Mouse (Mus musculus) Patski (cell line): ENCODE data around the gene Camk2n2. TPM values are rescaled to one million over a fixed set of nuclear protein-coding genes. Genes with fewer than 3 reads are reported as not detected.
"Not testable (repeated sequence)": the region's sequence is repeated elsewhere in the genome, so short reads cannot be mapped to it uniquely, and the experiment has no call there.

ENCODE experiments used
- ATAC-seq: fragments of 100-300 bp; one replicate; pipeline ENCODE4 v1.8.0; 2021
- CTCF ChIA-PET: fragments of 350-600 bp; sonication (Branson Sonifier 250); formaldehyde crosslinking; loops from one replicate; lab custom pipeline; 2022; ENCODE audit warnings: inconsistent platforms; lab: Charles Lee
- POLR2A ChIA-PET: fragments of 350-600 bp; sonication (Branson Sonifier 250); formaldehyde crosslinking; loops from one replicate; lab custom pipeline; 2022; ENCODE audit warnings: antibody characterized with exemption, inconsistent platforms; lab: Charles Lee
- DNase-seq: peaks from one replicate; pipeline ENCODE4 v3.0.0-alpha.2; 2011; ENCODE audit warnings: low read depth, low spot score
- H3K27me3 ChIP-seq: fragments of 371-371 bp; one replicate; pipeline ENCODE4 v1.5.1; 2021
- CTCF ChIP-seq: fragments of 100-300 bp; IDR thresholded peaks from one replicate; pipeline ENCODE4 v1.5.1; 2021
- in situ Hi-C: fragments of 300-500 bp; cut with MboI; formaldehyde crosslinking; loops from 3 replicates; pipeline ENCODE4 v1.11.1; 2018; ENCODE audit warnings: low pct_unique_long_range_greater_than_20kb, mixed read lengths
- polyA plus RNA-seq: library from polyadenylated mRNA; unstranded; gene quantifications from one replicate; pipeline ENCODE4 v1.2.3, GENCODE M21; 2021

Camk2n2 gene
- 11.5 TPM for polyA plus RNA-seq

DNA sequence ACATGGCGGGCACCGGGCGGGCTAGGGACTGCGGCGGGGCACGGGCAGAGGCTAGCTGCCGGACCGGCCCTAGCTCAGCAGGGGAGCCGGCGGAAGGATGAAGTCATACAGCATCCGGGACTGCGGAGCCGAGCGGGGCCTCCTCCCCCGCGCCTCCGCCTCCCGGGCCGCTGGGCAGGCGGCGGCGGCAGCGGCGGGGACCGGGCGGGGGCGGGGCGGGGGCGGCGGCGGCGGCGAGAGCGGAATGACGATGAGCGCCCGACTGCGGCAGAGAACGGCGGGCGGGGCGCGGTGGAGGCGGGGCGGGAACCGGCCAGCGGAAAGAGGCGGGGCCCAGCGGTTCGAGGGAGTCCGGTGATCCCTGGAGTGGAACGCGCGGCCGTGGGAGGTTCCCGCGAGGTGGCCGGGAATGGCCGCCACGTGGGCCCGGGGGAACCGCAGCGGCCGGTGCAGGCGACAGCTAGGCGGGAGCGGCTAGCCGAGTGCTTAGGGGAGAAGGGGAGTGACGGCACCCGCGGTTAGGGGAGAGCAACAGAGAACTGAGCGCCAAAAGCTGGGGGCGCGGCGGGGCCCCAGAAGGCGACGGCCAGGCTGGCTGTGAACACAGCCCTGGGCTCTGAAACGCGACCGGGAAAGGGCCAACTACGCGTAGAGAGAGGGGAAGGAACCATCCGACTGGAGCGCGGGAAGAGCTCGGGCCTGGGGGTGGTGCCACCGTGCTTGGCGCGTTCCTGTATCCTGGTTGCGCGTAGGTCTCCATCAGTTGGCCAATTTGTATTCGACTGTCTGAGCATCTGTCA is at the start of gene Camk2n2:
Gene Camk2n2 (minus strand): TSS at position 97 of the 800 bp plus-strand sequence.
- ATAC-seq, result peak; percentile 73
- CTCF ChIA-PET, result interaction anchor here (1.7 kb wide), 1 partner anchor 10 kb away, joined by 5 read pairs; the partner anchor contains the start of genes Alg3, Eef1akmt4 and Gm49333
- POLR2A ChIA-PET, result interaction anchor here (0.7 to 1.3 kb wide), 3 partner anchors 8 to 123 kb away, joined by 3 to 5 read pairs (median 5); partner anchors contain the start of genes Abcf3 and Eif2b5
- DNase-seq, result no peak
- no peaks in the 10 kb centered on the region for H3K27me3 ChIP-seq
- TF ChIP-seq CTCF, result no peak
- in situ Hi-C loops, result no loop called here

DNA sequence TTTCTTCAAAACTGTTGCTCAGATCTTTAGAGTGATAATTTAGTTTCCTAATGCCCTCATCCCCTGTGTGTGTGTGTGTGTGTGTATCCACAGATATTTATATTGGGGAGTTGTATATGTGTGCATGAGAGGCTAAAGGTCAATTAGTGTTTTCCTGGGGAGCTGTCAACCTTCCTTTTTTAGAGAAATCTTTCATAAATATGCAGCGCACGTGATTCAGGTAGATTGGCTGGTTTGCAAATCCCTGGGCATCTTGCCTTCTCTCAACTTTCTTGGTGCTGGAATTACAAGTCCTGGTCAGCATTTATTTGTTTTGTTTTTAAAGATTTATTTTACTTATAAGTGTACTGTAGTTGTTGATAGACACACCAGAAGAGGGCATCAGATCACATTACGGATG is 49.2 kb upstream of the Camk2n2 start:
- ChIA-PET CTCF (no interaction called here), POLR2A (no interaction called here)
- DNase-seq (no peak), ATAC-seq (no peak)
- no peaks in the 10 kb centered on the region for H3K27me3 ChIP-seq
- in situ Hi-C loops, result no loop called here
- TF ChIP-seq CTCF, result no peak

DNA sequence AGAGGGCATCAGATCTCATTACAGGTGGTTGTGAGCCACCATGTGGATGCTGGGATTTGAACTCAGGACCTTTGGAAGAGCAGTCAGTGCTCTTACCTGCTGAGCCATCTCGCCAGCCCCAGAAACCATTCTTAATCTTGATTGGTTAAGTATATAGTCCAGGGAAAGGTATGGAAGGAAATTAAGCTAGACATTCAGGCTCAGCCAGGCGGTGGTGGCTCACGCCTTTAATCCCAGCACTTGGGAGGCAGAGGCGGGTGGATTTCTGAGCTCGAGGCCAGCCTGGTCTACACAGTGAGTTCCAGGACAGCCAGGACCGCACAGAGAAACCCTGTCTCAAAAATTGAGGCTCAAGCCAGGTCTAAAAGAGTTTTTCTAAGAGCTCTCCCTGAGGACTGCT is 46.9 kb upstream of the Camk2n2 start, which contains the start of gene Eif4g1:
Gene Eif4g1 (plus strand): TSS at position 301 of the 400 bp plus-strand sequence.
- DNase-seq, H3K27me3 ChIP-seq, in situ Hi-C loops, CTCF ChIA-PET, ATAC-seq: not testable (repeated sequence)
- POLR2A ChIA-PET, result interaction anchor here (1.3 kb wide), 1 partner anchor 47 kb away, joined by 3 read pairs; no protein-coding TSS in a partner anchor

DNA sequence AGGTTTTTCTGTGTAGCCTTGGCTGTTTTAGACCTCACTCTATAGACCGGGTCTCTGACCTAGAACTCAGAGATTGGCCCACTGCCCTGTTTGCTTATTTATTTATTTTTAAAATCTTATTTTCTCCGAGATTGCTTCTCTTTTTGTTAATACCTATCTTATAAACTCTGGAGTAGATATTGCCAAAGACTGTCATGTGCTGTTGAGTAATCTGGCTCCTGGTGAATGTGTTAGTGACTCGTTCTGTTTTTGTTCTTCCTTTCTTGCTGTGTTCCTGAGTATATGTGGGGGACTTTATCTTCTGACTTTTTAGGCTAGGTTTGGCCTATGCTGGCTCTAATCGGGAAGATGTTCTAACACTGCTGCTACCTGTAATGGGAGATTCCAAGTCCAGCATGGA is 36.6 kb upstream of the Camk2n2 start:
- no peak for TF ChIP-seq CTCF
- ChIA-PET POLR2A (no interaction called here), CTCF (no interaction called here)
- DNase-seq, result no peak
- no peaks in the 10 kb centered on the region for H3K27me3 ChIP-seq
- in situ Hi-C loops, result no loop called here
- ATAC-seq, result no peak

DNA sequence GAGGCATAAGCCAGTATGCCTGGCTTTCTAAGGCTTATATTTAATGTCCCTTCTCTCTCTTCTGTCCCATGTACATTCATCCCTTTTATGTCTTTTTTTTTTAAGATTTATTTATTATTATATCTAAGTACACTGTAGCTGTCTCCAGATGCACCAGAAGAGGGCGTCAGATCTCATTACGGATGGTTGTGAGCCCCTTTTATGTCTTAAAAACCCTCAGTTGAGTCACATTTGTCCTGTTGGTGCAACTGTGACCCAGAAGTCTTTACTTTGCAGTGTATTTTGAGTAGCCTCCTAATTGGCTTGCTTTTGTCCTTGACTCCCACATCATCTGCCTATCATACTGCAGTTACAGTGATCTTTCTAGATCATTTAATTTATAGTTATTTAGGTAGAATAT is 32.2 kb upstream of the Camk2n2 start:
- no peak for DNase-seq
- CTCF ChIA-PET, result no interaction called here
- TF ChIP-seq CTCF, result no peak
- POLR2A ChIA-PET, result no interaction called here
- no peaks in the 10 kb centered on the region for H3K27me3 ChIP-seq
- in situ Hi-C loops, result no loop called here
- ATAC-seq, result no peak

DNA sequence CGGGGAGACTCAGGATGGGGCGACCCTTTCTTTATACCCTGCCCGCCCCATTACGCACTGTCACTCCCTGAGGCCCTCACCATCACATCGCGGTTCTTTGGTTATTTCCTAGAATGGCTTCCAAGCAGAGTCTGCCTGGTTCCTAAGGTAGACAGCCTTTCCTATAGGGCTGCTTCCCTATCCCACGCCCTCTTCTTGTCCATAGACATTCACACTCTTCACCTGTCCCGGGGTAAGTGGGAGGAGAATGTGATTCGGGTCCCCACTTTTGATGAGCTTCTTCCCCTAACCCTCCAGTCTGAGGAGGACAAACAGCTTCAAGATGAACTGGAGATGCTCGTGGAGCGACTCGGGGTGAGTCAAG is 30.8 kb upstream of the Camk2n2 start:
- CTCF ChIA-PET, result no interaction called here
- DNase-seq (no peak), ATAC-seq (no peak)
- H3K27me3 ChIP-seq, result peaks cover 5% of the 10 kb centered on the region
- in situ Hi-C loops, result no loop called here
- no peak for TF ChIP-seq CTCF
- POLR2A ChIA-PET, result interaction anchor here (1.3 kb wide), 1 partner anchor 20 kb away, joined by 4 read pairs; no protein-coding TSS in a partner anchor

DNA sequence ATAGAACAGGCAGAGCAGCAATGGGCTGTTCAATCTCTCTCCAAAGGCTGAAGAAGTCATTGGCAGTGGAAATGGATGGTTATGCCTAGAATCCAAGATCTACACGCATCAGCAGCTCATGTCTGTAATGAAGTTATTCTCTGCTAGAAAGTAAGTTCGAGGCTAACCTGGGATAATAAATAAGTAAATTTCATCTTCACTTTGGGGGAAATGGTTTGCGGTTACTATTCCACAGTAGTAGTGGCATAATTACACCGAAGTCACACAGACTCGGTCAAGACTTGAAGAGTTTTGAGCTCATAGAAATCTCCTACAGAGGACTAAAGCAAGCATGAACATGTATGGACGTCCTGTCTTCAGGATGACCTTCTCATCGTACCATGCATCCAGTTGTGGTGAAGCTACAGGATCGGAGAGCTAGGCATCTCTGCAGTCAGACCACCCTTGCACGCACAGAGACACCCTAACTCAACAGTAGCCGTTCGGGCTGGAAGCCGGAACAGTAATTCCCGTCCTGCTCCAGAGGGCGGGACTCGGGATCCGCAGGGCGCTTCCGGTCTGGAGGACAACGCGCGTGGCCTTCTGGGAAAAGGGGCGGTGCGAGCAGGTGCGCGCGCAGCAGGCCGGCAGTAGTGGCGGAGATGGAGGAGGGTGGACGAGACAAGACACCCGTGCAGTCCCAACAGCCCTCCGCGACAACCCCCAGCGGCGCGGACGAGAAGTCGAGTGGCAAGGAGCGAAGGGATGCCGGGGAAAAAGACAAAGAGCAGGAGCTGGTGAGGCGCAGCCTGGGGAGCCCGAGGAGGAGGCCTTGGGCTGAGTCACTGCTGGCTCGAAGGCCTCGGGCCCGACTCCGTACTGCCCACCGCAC is 30.2 kb upstream of the Camk2n2 start, which contains the start of gene Psmd2:
Gene Psmd2 (plus strand): TSS at position 577 of the 871 bp plus-strand sequence.
- CTCF ChIA-PET, result no interaction called here
- POLR2A ChIA-PET, result interaction anchor here (1.1 to 1.3 kb wide), 2 partner anchors 21 to 40 kb away, joined by 3 to 4 read pairs; no protein-coding TSS in a partner anchor
- H3K27me3 ChIP-seq, result peaks cover 6% of the 10 kb centered on the region
- no peak for TF ChIP-seq CTCF
- in situ Hi-C loops, result no loop called here
- DNase-seq, result peak; percentile 51
- peak; percentile 94 for ATAC-seq

DNA sequence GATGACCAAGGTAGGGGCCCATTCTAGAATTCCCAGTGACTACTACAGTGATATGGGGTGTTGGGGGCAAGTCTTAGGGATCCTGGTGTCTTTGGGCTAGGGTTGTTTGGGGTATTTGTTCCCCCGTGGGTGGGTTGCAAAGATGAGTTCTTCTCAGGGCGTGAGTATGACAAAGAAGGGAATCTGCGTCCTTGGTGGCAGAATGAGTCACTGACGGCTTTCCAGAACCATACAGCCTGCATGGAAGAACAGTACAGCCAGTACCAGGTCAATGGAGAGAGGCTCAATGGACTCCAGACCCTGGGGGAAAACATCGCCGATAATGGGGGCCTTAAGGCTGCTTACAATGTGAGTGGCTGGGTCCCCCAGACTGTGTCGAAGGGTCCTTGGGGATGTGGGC is 22.8 kb upstream of the Camk2n2 start:
- TF ChIP-seq CTCF, result no peak
- peaks cover 31% of the 10 kb centered on the region for H3K27me3 ChIP-seq
- ChIA-PET CTCF (no interaction called here), POLR2A (no interaction called here)
- ATAC-seq (no peak), DNase-seq (no peak)
- in situ Hi-C loops, result no loop called here

DNA sequence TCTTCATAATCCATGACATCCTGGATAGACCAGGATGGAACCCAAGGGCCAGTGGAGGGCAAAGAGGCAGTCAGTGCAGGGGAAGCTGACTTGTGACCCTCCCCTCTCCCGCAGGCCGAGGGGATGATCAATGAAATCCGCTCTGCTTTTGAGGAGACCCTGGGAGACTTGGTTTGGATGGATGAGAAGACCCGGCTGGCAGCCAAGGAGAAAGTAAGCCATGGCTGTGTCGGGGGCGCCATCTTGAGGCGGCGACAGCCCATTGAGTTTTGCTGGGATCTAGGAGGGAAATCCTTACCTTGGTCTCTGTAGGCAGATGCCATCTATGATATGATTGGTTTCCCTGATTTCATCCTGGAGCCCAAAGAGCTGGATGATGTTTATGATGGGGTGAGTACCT is 21.1 kb upstream of the Camk2n2 start:
- in situ Hi-C loops, result no loop called here
- POLR2A ChIA-PET, result no interaction called here
- CTCF ChIA-PET, result interaction anchor here (0.7 to 1.5 kb wide), 6 partner anchors 19 to 227 kb away, joined by 3 read pairs; no protein-coding TSS in a partner anchor

DNA sequence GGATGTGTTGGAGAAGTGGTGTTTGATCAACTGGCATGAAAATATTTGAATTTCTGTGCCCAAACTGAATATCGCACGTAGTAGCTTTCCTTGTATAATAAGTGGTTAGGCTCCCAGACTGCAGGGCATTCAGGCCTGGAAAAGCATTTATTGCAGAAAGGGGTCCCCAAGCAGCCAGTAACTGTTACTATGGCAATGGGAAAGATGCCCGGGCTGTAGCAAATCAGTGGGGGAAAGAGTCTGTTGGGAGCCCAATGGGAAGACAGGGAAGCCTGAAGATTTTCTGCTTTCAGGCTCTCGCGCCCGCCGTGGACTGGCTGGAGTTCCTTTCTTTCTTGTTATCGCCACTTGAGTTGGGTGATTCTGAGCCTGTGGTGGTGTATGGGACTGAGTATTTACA is 17.3 kb upstream of the Camk2n2 start:
- DNase-seq (no peak), ATAC-seq (no peak)
- in situ Hi-C loops, result no loop called here
- ChIA-PET CTCF (no interaction called here), POLR2A (no interaction called here)
- TF ChIP-seq CTCF, result no peak
- peaks cover 7% of the 10 kb centered on the region for H3K27me3 ChIP-seq

More for the DNA sequence above, 21.1 kb upstream of the Camk2n2 start:
- peaks cover 34% of the 10 kb centered on the region for H3K27me3 ChIP-seq
- DNase-seq (no peak), ATAC-seq (peak; percentile 54)
- peak; percentile 95 for TF ChIP-seq CTCF
